Mouse (Mus musculus) heart, embryonic 11.5 days (tissue): Measurements from ENCODE around the gene Asb2. TPM values are rescaled to one million over a fixed set of nuclear protein-coding genes. Genes with fewer than 3 reads are reported as not detected.

Experiments used
- ATAC-seq: fragments of 200-750 bp; cut with Nextera tagmentation; replicated peaks from 2 replicates; pipeline ENCODE4 v1.8.0; 2017; ENCODE audit warnings: moderate library complexity; ENCODE audit not compliant: insufficient number of reproducible peaks, low FRiP score, low TSS enrichment
- H3K27ac ChIP-seq: fragments of 300-500 bp; sonication (generic); 2 replicates; pipeline ENCODE4 v1.5.1; 2014; ENCODE audit warnings: mild to moderate bottlenecking, low read depth, low read length
- H3K27me3 ChIP-seq: fragments of 300-500 bp; sonication (generic); 2 replicates; pipeline ENCODE4 v1.6.1; 2014; ENCODE audit warnings: mild to moderate bottlenecking, low read length, mixed read lengths; ENCODE audit not compliant: control insufficient read depth, insufficient read depth
- H3K36me3 ChIP-seq: fragments of 300-500 bp; sonication (generic); 2 replicates; pipeline ENCODE4 v1.6.1; 2014; ENCODE audit warnings: mild to moderate bottlenecking, low read length, moderate library complexity, mixed read lengths; ENCODE audit not compliant: control insufficient read depth, insufficient read depth
- H3K4me1 ChIP-seq: fragments of 300-500 bp; sonication (generic); 2 replicates; pipeline ENCODE4 v1.6.1; 2014; ENCODE audit warnings: low read length; ENCODE audit not compliant: control insufficient read depth, insufficient read depth
- H3K4me2 ChIP-seq: fragments of 300-500 bp; sonication (generic); 2 replicates; pipeline ENCODE4 v1.6.1; 2014; ENCODE audit warnings: mild to moderate bottlenecking, moderate library complexity
- H3K4me3 ChIP-seq: fragments of 300-500 bp; sonication (generic); 2 replicates; pipeline ENCODE4 v1.5.1; 2014; ENCODE audit warnings: low read depth, low read length
- H3K9ac ChIP-seq: fragments of 300-500 bp; sonication (generic); 2 replicates; pipeline ENCODE4 v1.6.1; 2014; ENCODE audit warnings: mild to moderate bottlenecking, low read depth, low read length, moderate library complexity
- H3K9me3 ChIP-seq: fragments of 300-500 bp; sonication (generic); replicated peaks from 2 replicates; pipeline ENCODE4 v1.6.1; 2016; ENCODE audit warnings: low read length; ENCODE audit not compliant: control insufficient read depth
- WGBS: fragments of 180-500 bp; shearing (Covaris S2); extraction: QIAGEN DNeasy Blood & Tissue Kit; methylation state at CpG from one replicate; pipeline ENCODE4 v1.1.7; 2014; ENCODE audit not compliant: insufficient replicate concordance; 5-methylcytosine and 5-hydroxymethylcytosine counted together
- polyA plus RNA-seq: library from polyadenylated mRNA; unstranded; fragments of >200 nt; fragmentation: Nextera tagmentation; extraction: Ambion mirVana; gene quantifications from 2 replicates; pipeline ENCODE4 v1.2.1, GENCODE M21; 2014

The Asb2 gene
- polyA plus RNA-seq, 1 experiment from 2014 or later = 225 TPM

GRCm38 (mm10) chr12:103325156-103325857 lies 30.5 kb downstream of the Asb2 start:
- H3K4me3 ChIP-seq = peak overlapping the region; percentile 25; the same call in 1 of the 2 replicates
- peaks cover 37% of the 10 kb centered on the region for H3K4me1 ChIP-seq
- peaks cover 10% of the 10 kb centered on the region; the same call in 1 of the 2 replicates for H3K27me3 ChIP-seq
- H3K4me2 ChIP-seq = peak overlapping the region; percentile 57
- H3K36me3 ChIP-seq = peaks cover 8% of the 10 kb centered on the region; the same call in 1 of the 2 replicates
- WGBS = 12% methylated on average over 60 of the region's 60 CpGs
- no peaks in the 10 kb centered on the region for H3K9me3 ChIP-seq
- peak overlapping the region; percentile 29; the same call in 1 of the 2 replicates for H3K27ac ChIP-seq
- ATAC-seq = peak; percentile 74
- no peak overlapping the region for H3K9ac ChIP-seq

GRCm38 (mm10) chr12:103322801-103323200 lies 33.0 kb downstream of the Asb2 start:
- no peak for ATAC-seq
- H3K9me3 ChIP-seq = no peaks in the 10 kb centered on the region
- 28% methylated on average over 3 of the region's 3 CpGs for WGBS

GRCm38 (mm10) chr12:103315831-103316545 lies 39.8 kb downstream of the Asb2 start:
- WGBS = 33% methylated on average over 20 of the region's 20 CpGs
- no peak for ATAC-seq
- H3K27me3 ChIP-seq = peaks cover 38% of the 10 kb centered on the region
- H3K4me2 ChIP-seq = 0 out of 2 replicates have a peak overlapping the region, but pooled peaks have one; percentile 9
- peaks cover 8% of the 10 kb centered on the region for H3K4me1 ChIP-seq
- no peak overlapping the region for H3K27ac ChIP-seq
- no peak overlapping the region for H3K4me3 ChIP-seq
- H3K9ac ChIP-seq = no peak overlapping the region
- H3K36me3 ChIP-seq = peaks cover 1% of the 10 kb centered on the region; the same call in 1 of the 2 replicates
- no peaks in the 10 kb centered on the region for H3K9me3 ChIP-seq

More at GRCm38 (mm10) chr12:103322801-103323200, 33.0 kb downstream of the Asb2 start:
- Histone ChIP-seq H3K27ac (no peak overlapping the region), H3K4me3 (no peak overlapping the region), H3K9ac (no peak overlapping the region), H3K36me3 (peaks cover 8% of the 10 kb centered on the region; the same call in 1 of the 2 replicates), H3K27me3 (peaks cover 10% of the 10 kb centered on the region; the same call in 1 of the 2 replicates), H3K4me1 (peaks cover 20% of the 10 kb centered on the region), H3K4me2 (no peak overlapping the region)

- Histone ChIP-seq H3K4me2 (peak overlapping the region; percentile 67), H3K9ac (no peak overlapping the region), H3K27me3 (peaks cover 38% of the 10 kb centered on the region), H3K36me3 (no peaks in the 10 kb centered on the region), H3K4me3 (peak overlapping the region; percentile 28), H3K9me3 (0 out of 2 replicates have a peak, but pooled peaks cover 3% of the 10 kb centered on the region), H3K4me1 (peaks cover 8% of the 10 kb centered on the region), H3K27ac (no peak overlapping the region)
- no peak for ATAC-seq
- 5% methylated on average over 25 of the region's 25 CpGs for WGBS
These were observed 41.0 kb downstream of the Asb2 start for GRCm38 (mm10) chr12:103314640-103315361.

- whole genome bisulfite sequencing = 72% methylated on average over 21 of the region's 21 CpGs
- H3K36me3 ChIP-seq = no peaks in the 10 kb centered on the region
- no peak overlapping the region for H3K4me2 ChIP-seq
- no peak overlapping the region for H3K9ac ChIP-seq
- peaks cover 38% of the 10 kb centered on the region for H3K27me3 ChIP-seq
- H3K4me1 ChIP-seq = peaks cover 8% of the 10 kb centered on the region
- no peak overlapping the region for H3K27ac ChIP-seq
- no peak overlapping the region for H3K4me3 ChIP-seq
- no peak for ATAC-seq
- H3K9me3 ChIP-seq = 0 out of 2 replicates have a peak, but pooled peaks cover 3% of the 10 kb centered on the region
These were observed 41.7 kb downstream of the Asb2 start for GRCm38 (mm10) chr12:103313871-103314639.

- Histone ChIP-seq H3K9me3 (0 out of 2 replicates have a peak, but pooled peaks cover 3% of the 10 kb centered on the region), H3K4me3 (no peak overlapping the region), H3K4me1 (peaks cover 8% of the 10 kb centered on the region), H3K27me3 (peaks cover 38% of the 10 kb centered on the region), H3K4me2 (no peak overlapping the region), H3K36me3 (no peaks in the 10 kb centered on the region), H3K27ac (no peak overlapping the region), H3K9ac (no peak overlapping the region)
- WGBS = 68% methylated on average over 6 of the region's 6 CpGs
- ATAC-seq = no peak
These were observed 42.5 kb downstream of the Asb2 start for GRCm38 (mm10) chr12:103313274-103313673.

- Histone ChIP-seq H3K9me3 (0 out of 2 replicates have a peak, but pooled peaks cover 3% of the 10 kb centered on the region), H3K27ac (no peak overlapping the region), H3K4me3 (no peak overlapping the region), H3K27me3 (peaks cover 38% of the 10 kb centered on the region), H3K4me2 (no peak overlapping the region), H3K36me3 (no peaks in the 10 kb centered on the region), H3K9ac (no peak overlapping the region), H3K4me1 (peaks cover 8% of the 10 kb centered on the region)
- no peak for ATAC-seq
- WGBS = 74% methylated on average over 8 of the region's 8 CpGs
These were observed 43.9 kb downstream of the Asb2 start for GRCm38 (mm10) chr12:103311921-103312320.
